Mouse (Mus musculus) bone marrow, adult 2 months (tissue): ENCODE measurements around the gene Olfr231.

ENCODE experiments used
- CTCF ChIP-seq: fragments of 200-500 bp; IDR thresholded peaks from 2 replicates; pipeline ENCODE4 v1.5.1; 2011; ENCODE audit warnings: low read length, control low read depth; ENCODE audit not compliant: control insufficient read depth, insufficient read depth
- POLR2A ChIP-seq: fragments of 200-500 bp; IDR thresholded peaks from 2 replicates; pipeline ENCODE4 v1.6.1; 2011; ENCODE audit warnings: low read depth, mild to moderate bottlenecking, control low read depth, low read length, borderline replicate concordance; ENCODE audit not compliant: control insufficient read depth

DNA sequence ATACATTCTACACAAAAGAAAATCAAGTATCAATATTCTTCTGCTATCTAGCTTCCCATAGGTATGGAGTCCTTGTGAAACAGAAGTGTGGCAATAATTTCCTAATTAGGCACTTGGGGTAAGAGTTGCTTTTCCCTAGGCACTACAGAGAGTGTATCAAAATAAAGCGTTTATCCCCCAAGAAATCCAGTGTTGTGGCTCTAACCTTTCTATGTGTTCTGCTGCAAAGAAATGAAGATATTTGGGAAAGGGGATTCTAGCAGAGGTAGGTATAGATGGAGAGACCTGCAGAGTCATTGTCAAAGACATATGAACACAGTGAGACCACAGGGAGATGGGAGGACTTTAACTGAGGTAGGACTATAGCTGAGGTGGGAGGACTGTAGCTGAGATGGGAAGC is 24.4 kb downstream of the Olfr231 start, which contains the start of gene Olfr427:
- TF ChIP-seq POLR2A (no peak), CTCF (no peak)
